Mouse (Mus musculus) liver, adult (tissue): ENCODE results near the gene Mme.

ENCODE experiments used
- GATA4 ChIP-seq: IDR thresholded peaks from 2 replicates; pipeline ENCODE4 v1.6.1; 2014; ENCODE audit warnings: mild to moderate bottlenecking, low read length; ENCODE audit not compliant: insufficient replicate concordance

Mme gene

DNA sequence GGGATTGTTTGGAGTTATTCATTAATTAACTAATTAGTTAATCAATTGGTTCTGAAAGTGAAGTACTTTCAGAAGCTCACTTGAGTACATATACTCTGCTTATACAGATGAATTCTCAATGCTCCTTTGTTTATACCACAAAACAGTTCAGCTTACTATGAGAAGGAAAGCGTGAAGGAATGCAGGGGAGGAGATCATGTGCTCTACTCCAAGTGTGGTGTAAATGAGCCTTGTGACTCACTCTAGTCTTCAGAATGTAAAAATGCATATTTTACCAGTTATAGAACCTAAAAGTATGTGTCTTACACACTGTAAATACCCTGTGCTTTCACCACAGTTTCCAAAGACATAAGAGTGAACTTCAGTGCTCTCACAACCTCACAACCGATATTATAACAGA is 84.3 kb downstream of the Mme start:
- TF ChIP-seq GATA4: no peak

- no peak for TF ChIP-seq GATA4
These were observed 98.8 kb downstream of the Mme start for GRCm38 (mm10) chr3:63340110-63340509.

- no peak for TF ChIP-seq GATA4
These were observed 99.2 kb downstream of the Mme start for GRCm38 (mm10) chr3:63340546-63340945.

- TF ChIP-seq GATA4: no peak
These were observed 100.1 kb downstream of the Mme start for GRCm38 (mm10) chr3:63341481-63341880.

- TF ChIP-seq GATA4: no peak
These were observed 103.7 kb downstream of the Mme start for GRCm38 (mm10) chr3:63344998-63345397.

DNA sequence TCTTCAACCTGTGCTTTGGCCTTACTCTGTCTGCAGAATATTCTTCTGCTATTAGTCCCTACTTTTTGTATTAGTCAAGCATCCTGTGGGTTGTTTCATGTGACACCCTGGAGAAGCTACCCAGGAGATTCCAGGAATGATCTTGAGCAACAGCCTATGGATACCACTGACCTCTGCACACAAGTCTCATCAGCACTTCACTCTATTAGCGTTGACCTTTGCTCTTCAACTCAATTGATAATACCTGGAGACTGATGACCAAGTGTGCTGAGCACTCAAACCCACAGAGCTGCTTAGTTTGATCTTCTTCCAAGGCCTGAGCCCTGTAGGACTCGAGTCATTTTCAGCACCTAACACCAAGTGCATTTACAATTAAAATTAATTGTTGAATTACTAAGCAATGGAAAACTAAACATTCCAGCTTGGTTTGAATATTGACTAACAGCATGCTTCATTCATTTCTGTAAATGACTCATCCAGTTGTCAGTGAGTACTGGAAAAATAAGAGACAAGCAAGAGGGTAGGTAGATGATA is 107.6 kb downstream of the Mme start:
- TF ChIP-seq GATA4: no peak

DNA sequence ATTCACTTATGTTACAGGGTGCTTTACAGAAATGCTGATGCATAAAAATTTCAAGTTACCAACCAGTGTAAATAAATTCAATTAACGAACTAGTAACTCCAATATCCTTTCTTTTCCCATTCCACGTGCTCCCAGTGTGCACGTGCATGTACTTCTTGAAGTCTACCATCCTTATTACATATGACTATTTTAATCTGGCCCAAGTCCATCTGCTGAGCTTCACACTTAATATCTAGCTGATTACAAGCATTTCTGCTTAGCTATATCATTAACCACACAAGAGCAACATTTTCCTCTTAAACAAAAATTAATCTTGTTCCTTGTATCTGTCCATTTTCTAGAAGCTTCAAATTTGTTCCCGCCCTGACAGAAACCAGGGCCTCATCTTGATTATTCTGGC is 108.9 kb downstream of the Mme start:
- no peak for TF ChIP-seq GATA4

DNA sequence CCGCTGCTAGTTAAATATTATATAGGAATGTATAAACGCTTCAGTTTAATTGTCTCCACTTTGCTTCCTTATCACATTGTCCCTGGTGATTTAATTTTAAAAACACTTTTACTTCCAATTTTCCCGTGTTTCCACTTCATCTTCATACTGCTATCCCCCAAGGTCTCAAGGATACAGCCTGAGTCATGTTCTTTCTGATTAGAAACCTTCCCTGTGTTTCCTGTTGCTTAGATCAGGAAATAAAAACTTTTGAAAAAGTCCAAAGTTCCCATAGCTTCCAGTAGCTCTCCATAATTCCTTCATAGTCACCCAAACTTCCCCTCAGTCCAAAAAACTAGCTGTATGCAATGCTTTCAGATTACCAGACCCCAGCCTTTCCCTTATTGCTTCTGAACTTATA is 109.4 kb downstream of the Mme start:
- no peak for TF ChIP-seq GATA4

GRCm38 (mm10) chr3:63351680-63352260 is 110.4 kb downstream of the Mme start:
- TF ChIP-seq GATA4: no peak

GRCm38 (mm10) chr3:63359512-63359911 is 118.2 kb downstream of the Mme start:
- no peak for TF ChIP-seq GATA4

DNA sequence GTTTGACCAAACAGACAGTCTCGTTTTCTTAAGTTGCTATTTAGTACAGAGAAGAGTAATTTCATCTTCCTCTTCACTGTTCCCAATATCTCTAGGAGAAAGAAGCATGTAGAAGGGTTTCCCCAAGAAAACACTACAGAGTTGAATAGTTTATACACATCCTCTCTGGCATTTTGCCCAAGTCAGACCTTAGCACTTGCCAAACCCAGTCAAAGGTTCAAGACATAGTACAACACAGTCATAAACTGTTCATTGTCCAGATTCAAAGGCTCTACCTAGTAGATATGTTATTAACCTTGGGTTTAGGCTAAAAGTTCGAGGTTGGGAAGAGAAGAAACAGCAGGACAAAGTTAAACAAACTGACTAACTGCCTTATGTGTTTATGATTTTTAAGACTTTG is 143.7 kb downstream of the Mme start:
- TF ChIP-seq GATA4: no peak

- no peak for TF ChIP-seq GATA4
These were observed 149.4 kb downstream of the Mme start for GRCm38 (mm10) chr3:63390774-63391173.

DNA sequence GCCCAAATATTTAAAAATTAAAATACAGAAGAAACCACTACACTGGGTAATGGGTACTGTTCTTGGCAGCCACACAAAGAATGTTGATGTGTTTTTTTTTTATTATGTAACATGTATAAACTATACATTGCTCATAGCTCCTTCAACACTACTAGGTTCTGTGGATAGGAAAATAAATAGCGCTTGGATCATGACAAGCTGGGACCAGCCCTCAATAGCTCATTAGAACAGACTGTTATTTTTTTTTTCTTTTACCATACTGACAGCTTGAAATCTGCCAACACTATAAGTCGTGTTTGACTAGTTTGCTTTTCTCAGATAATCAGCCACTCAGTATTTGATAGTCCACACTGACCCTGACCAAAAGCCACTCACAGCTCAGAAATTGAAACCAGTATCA is 150.0 kb downstream of the Mme start:
- no peak for TF ChIP-seq GATA4

GRCm38 (mm10) chr3:63394424-63394941 is 153.1 kb downstream of the Mme start:
- TF ChIP-seq GATA4: no peak

DNA sequence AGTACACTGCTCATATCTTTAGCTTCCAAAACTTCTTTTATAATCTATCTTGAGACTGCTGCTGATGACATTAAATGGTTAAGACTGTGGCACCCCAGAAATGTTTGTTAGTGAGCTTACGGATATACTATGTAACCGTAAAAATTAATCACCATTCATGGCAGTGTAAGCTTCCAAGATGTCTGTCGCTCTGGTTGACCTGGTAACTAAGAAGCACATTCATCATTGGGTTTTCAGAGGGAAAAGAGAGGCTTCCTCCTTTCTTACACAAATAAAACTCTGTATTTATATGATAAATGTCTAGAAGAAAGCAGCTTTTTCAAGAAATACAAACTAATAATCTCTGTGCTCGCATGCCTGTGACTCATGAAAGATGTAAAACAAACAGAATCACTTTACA is 156.8 kb downstream of the Mme start:
- no peak for TF ChIP-seq GATA4

- TF ChIP-seq GATA4: no peak
These were observed 165.1 kb downstream of the Mme start for GRCm38 (mm10) chr3:63406438-63406837.

GRCm38 (mm10) chr3:63411006-63411405 is 169.7 kb downstream of the Mme start:
- no peak for TF ChIP-seq GATA4
